Mouse (Mus musculus) hindbrain, embryonic 16.5 days (tissue): Measurements from ENCODE around the gene Arhgef16. TPM values are rescaled to one million over a fixed set of nuclear protein-coding genes. Genes with fewer than 3 reads are reported as not detected.

ENCODE experiments used
- polyA plus RNA-seq: library from polyadenylated mRNA; unstranded; fragments of >200 nt; fragmentation: Nextera tagmentation; extraction: Ambion mirVana; gene quantifications from 2 replicates; pipeline ENCODE4 v1.2.1, GENCODE M21; 2015

Arhgef16 gene
- polyA plus RNA-seq, 1 experiment from 2014 or later: 2.6 TPM

Other genes starting within 250 kb of the Arhgef16 start
- 0.84 and 1.3 TPM in 2 replicates for gene Trp73, start 161.5 kb downstream of the Arhgef16 start, polyA plus RNA-seq
- gene Wrap73, start 159.3 kb downstream of the Arhgef16 start, polyA plus RNA-seq: 45.2 and 45.4 TPM in 2 replicates
- 227 and 242 TPM in 2 replicates for gene Tprgl, start 141.0 kb downstream of the Arhgef16 start, polyA plus RNA-seq
- 10.3 and 11.0 TPM in 2 replicates for gene Megf6, start 130.9 kb downstream of the Arhgef16 start, polyA plus RNA-seq
- not detected in 2 replicates for gene B230104I21Rik, start 34.5 kb upstream of the Arhgef16 start, polyA plus RNA-seq